Mouse (Mus musculus): ENCODE measurements at regions not wholly inside any gene's neighbourhood (a gene's known extent, or its start where the extent isn't known, plus 50 kb on each side); places are given as distances from the start of the nearest gene placed in this dataset.

DNA sequence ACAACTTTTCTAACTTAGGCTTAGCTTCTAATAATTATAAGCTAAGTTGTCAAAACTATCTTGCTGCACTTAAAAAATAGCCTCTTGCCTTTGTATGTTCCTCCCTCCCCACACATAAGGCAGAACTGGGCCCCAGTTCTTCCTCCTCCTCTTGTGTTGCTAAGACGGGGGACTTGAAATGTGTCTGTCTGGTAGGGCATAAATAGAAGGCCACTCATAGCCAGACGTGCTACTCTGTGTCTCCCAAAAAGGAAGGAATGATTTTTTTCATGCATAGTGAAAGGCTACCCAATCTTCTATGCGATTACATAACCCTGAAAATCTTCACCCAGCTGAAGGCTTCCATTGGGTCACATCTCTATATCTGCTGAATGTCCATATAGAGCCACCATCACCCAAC, 183.5 kb downstream of the Hsfy2 start:
- Histone ChIP-seq H3K9me3 (no peaks in the 10 kb centered on the region), H3K4me3 (replicated peaks) (no peak overlapping the region), H3K4me1 (replicated peaks) (no peaks in the 10 kb centered on the region), H3K27me3 (no peaks in the 10 kb centered on the region), H3K36me3 (no peaks in the 10 kb centered on the region), H3K9ac (replicated peaks) (no peak overlapping the region), H3K27ac (no peak overlapping the region), H3K4me2 (replicated peaks) (no peak overlapping the region)
- 90% methylated on average over 3 of the region's 3 CpGs for WGBS
- ATAC-seq, result no peak

DNA sequence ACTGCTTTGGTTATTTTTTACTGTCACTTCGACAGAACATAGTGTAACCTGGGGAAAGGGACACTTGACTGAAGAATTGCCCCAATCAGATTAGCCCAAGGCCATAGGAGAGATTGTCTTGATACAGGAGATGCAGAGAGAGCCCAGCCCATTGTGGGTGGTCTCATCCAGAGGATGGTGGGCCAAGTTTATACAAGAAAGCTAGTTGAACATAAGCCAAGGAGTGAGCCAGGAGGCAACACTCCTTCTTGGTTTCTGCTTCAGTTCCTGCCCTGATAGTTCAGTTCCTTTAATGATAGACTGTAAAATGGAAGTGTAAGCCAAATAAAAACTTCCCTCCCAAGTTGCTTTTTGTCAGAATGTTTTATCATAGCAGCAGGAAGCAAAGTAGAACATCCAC, 194.4 kb downstream of the Hsfy2 start:
- Histone ChIP-seq H3K4me2 (replicated peaks) (no peak overlapping the region), H3K36me3 (no peaks in the 10 kb centered on the region), H3K4me3 (replicated peaks) (no peak overlapping the region), H3K27ac (no peak overlapping the region), H3K4me1 (replicated peaks) (no peaks in the 10 kb centered on the region), H3K9ac (replicated peaks) (no peak overlapping the region), H3K9me3 (no peaks in the 10 kb centered on the region), H3K27me3 (no peaks in the 10 kb centered on the region)
- no peak for ATAC-seq
- 81% methylated on average over 1 of the region's 1 CpGs for WGBS

DNA sequence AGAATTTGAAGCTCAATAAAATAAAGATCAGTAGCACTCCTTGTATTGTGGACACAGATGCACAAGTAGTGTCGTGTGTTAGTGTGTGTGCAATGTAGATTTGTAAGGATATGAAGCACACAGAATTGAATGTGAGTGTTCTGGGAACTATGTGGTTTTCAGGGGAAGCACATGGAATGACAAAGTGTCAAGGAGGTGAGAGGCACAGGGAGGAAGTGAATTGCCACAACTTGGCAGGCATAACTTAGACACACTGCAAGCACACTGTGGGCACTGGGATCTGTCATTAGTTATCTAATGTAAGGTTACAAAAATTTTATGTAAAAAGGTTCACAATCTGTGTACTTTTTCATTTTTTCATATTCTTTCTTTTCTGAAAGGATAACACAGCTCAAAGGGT, 230.4 kb downstream of the Hsfy2 start:
- no peak for ATAC-seq
- Histone ChIP-seq H3K27me3 (no peaks in the 10 kb centered on the region), H3K4me2 (replicated peaks) (no peak overlapping the region), H3K9me3 (no peaks in the 10 kb centered on the region), H3K4me3 (replicated peaks) (no peak overlapping the region), H3K9ac (replicated peaks) (no peak overlapping the region), H3K27ac (no peak overlapping the region), H3K36me3 (no peaks in the 10 kb centered on the region), H3K4me1 (replicated peaks) (no peaks in the 10 kb centered on the region)
- 88% methylated on average over 1 of the region's 1 CpGs for WGBS

DNA sequence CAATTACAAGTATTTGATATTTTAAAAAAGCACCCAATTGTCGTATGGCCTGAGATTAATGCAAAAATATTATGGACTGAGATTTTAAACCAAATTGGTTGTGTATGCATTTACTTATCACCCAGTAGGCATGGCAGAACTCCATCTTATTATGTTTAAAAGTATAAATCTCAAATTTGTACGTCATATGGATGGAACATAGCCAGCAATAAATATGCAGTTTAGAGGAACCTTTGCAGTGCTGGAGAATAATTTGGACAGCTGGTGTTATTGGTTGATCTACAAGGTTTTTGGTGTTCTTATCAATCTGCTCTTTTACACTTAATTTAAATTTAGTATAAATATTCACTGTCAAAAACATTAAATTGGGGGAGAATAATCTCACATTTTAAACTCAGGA, 233.9 kb downstream of the Hsfy2 start:
- Histone ChIP-seq H3K9me3 (no peaks in the 10 kb centered on the region), H3K4me2 (replicated peaks) (no peak overlapping the region), H3K36me3 (no peaks in the 10 kb centered on the region), H3K4me1 (replicated peaks) (no peaks in the 10 kb centered on the region), H3K27me3 (no peaks in the 10 kb centered on the region), H3K27ac (no peak overlapping the region), H3K9ac (replicated peaks) (no peak overlapping the region), H3K4me3 (replicated peaks) (no peak overlapping the region)
- no peak for ATAC-seq
- WGBS, result 86% methylated on average over 2 of the region's 2 CpGs

DNA sequence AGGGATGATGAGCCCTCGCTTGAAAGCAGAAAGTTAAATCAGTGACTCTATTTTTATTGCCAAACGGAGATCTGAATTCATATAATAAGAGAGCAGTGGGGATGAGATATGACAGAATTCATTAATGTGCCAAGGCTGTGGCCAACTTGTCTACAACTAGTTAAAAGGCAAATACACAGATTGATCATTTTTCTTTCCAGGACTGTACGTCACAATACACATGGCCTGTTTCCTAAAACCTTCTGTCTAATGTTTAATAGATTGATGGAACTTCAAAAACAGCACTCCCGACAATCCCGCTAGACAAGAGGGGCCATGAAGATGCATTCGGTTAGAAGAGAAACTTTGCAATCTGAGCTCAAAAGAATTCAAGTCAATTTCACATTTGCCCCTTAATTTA, 241.4 kb downstream of the Hsfy2 start:
- 93% methylated on average over 6 of the region's 6 CpGs for WGBS
- no peak for ATAC-seq
- H3K27ac ChIP-seq, result no peak overlapping the region

DNA sequence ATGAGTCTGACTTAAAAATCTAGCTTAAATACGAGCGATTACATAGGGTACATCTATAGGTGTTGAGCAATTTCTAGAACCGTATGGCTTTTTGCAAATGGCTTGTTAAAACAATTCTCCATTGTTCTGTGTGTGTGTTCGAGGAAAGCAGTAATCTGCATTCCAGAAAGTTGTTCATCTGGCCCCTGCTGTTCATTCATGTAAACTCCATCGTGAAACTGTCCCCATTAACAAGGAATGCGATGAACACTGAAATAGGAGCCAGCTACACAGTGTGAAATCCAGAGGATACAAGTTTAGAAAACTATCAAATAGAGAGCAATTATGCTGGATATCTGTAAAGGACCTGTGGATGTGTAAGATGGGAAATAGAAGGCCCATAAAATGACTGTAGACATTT, 250.1 kb downstream of the Hsfy2 start:
- no peak overlapping the region for H3K4me2 ChIP-seq (replicated peaks)
- H3K36me3 ChIP-seq, result no peaks in the 10 kb centered on the region
- H3K27ac ChIP-seq, result no peak overlapping the region
- no peak overlapping the region for H3K4me3 ChIP-seq (replicated peaks)
- H3K9ac ChIP-seq (replicated peaks), result no peak overlapping the region
- no peak for ATAC-seq
- WGBS, result 77% methylated on average over 6 of the region's 6 CpGs
- H3K27me3 ChIP-seq, result no peaks in the 10 kb centered on the region
- no peaks in the 10 kb centered on the region for H3K9me3 ChIP-seq
- no peaks in the 10 kb centered on the region for H3K4me1 ChIP-seq (replicated peaks)

More for the DNA sequence above, 241.4 kb downstream of the Hsfy2 start:
- Histone ChIP-seq H3K4me1 (replicated peaks) (no peaks in the 10 kb centered on the region), H3K9me3 (no peaks in the 10 kb centered on the region), H3K36me3 (no peaks in the 10 kb centered on the region), H3K4me2 (replicated peaks) (no peak overlapping the region), H3K27me3 (no peaks in the 10 kb centered on the region), H3K9ac (replicated peaks) (no peak overlapping the region), H3K4me3 (replicated peaks) (no peak overlapping the region)

DNA sequence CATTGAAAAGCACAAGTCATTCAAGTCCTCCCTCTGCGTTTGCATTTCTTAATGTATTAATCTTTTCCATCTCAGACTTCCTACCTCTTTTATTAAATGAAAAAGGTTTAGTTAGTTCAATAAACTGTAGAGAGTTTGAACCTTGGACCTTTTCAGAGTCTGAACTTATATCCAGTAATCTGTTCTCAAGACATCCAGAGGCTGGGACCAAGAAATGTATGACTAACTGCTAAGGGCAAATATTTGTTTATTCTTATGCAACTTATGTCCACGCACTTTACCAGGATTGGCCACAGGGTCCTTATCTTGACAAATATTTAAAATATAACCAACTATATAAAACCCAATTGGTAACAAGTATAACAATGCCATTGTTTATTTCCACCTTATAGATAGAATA, 270.9 kb downstream of the Hsfy2 start:
- WGBS, result 86% methylated on average over 2 of the region's 2 CpGs

DNA sequence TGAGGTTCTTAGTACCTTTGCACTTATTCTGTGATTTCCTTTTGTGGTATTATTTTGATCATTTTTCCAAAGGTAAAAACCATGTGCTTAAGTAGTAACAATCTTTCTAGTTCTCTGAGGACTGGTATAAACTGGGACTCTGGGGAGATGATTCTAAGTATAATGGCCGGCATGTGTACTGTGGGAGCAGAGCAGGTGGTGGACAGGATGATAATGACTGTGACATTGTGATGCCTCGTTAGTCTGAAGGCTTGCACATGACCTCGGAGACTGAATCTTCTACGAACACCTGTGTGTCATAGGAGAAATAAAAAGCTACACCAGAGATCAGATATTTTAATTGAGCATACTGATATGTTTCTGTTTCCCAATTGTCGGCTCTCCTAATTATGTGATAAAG, 276.4 kb downstream of the Hsfy2 start:
- Histone ChIP-seq H3K4me3 (replicated peaks) (no peak overlapping the region), H3K27me3 (no peaks in the 10 kb centered on the region), H3K4me1 (replicated peaks) (no peaks in the 10 kb centered on the region), H3K27ac (no peak overlapping the region), H3K4me2 (replicated peaks) (no peak overlapping the region), H3K9me3 (no peaks in the 10 kb centered on the region), H3K9ac (replicated peaks) (no peak overlapping the region), H3K36me3 (no peaks in the 10 kb centered on the region)
- no peak for ATAC-seq
- WGBS, result 70% methylated on average over 5 of the region's 5 CpGs

More for the DNA sequence above, 270.9 kb downstream of the Hsfy2 start:
- Histone ChIP-seq H3K9me3 (no peaks in the 10 kb centered on the region), H3K27ac (no peak overlapping the region), H3K36me3 (no peaks in the 10 kb centered on the region), H3K9ac (replicated peaks) (no peak overlapping the region), H3K4me3 (replicated peaks) (no peak overlapping the region), H3K27me3 (no peaks in the 10 kb centered on the region), H3K4me2 (replicated peaks) (no peak overlapping the region), H3K4me1 (replicated peaks) (no peaks in the 10 kb centered on the region)
- no peak for ATAC-seq

DNA sequence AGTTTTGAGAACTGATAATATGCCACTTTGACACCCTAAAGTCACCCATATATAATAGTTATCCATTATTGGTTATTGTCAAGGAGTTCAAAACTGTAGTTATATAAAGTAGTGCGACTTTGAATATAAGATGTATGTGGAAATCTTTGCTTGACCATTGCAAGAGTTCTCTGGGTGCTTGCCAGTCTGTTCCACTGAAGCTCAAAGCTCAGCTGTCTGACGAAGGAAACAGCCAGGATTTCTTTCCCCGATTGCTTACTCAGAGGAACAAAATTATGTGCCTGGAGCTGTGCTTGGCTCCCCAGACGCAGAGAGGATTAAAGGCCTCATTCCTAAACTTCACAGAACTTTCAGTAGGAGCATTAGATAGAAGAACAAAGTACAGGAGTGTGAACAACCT, 290.6 kb downstream of the Hsfy2 start:
- WGBS, result 79% methylated on average over 4 of the region's 4 CpGs
- Histone ChIP-seq H3K4me2 (replicated peaks) (no peak overlapping the region), H3K9ac (replicated peaks) (no peak overlapping the region), H3K4me1 (replicated peaks) (no peaks in the 10 kb centered on the region), H3K36me3 (no peaks in the 10 kb centered on the region), H3K27ac (no peak overlapping the region), H3K9me3 (no peaks in the 10 kb centered on the region), H3K4me3 (replicated peaks) (no peak overlapping the region), H3K27me3 (no peaks in the 10 kb centered on the region)
- ATAC-seq, result no peak

DNA sequence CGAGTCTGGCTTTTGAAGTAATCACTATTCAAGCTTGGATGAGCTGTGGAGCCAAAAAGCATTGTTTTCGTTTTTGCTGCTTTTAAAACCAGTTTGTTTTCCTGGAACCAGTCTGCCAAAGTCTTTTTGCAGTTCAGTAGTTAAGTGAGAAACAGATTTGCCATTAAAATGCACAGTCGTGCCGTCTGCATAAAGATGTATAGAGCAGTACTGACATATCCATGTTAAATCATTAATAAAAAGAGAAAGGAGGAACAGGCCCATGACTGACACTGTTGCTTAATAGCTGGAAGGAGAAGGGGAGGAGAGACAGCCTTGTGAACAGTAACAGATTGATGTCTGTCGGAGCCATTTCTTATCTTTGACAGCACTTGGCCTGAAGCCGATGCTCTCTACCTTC, 292.3 kb downstream of the Hsfy2 start:
- Histone ChIP-seq H3K27me3 (no peaks in the 10 kb centered on the region), H3K4me2 (replicated peaks) (no peak overlapping the region), H3K9ac (replicated peaks) (no peak overlapping the region), H3K4me3 (replicated peaks) (no peak overlapping the region), H3K27ac (no peak overlapping the region), H3K9me3 (no peaks in the 10 kb centered on the region), H3K36me3 (no peaks in the 10 kb centered on the region), H3K4me1 (replicated peaks) (no peaks in the 10 kb centered on the region)
- no peak for ATAC-seq
- WGBS, result 67% methylated on average over 6 of the region's 6 CpGs

DNA sequence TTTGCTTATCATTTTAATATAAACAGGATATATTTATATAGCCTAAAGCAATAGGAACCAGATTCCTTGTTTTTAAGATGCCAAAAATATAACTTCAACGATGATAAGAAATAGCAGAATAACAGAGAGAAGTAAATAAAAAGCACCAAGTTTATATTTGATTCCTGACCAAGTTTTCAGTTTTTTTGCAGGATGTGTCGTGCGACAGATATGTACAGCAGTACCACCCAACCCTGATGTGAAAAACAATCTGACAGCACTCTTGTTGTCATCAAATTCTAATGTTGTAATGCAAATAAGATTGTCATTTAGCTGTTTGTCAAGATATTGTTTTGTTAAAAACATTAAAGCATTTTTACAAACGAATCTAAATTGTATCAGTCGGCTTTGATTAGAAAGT, 309.9 kb downstream of the Hsfy2 start:
- no peaks in the 10 kb centered on the region for H3K4me1 ChIP-seq (replicated peaks)
- WGBS, result 89% methylated on average over 5 of the region's 5 CpGs
- ATAC-seq, result no peak
- H3K9me3 ChIP-seq, result no peaks in the 10 kb centered on the region
- no peaks in the 10 kb centered on the region for H3K27me3 ChIP-seq
- no peak overlapping the region for H3K9ac ChIP-seq (replicated peaks)
- H3K27ac ChIP-seq, result no peak overlapping the region
- no peak overlapping the region for H3K4me3 ChIP-seq (replicated peaks)
- H3K36me3 ChIP-seq, result no peaks in the 10 kb centered on the region
- no peak overlapping the region for H3K4me2 ChIP-seq (replicated peaks)

DNA sequence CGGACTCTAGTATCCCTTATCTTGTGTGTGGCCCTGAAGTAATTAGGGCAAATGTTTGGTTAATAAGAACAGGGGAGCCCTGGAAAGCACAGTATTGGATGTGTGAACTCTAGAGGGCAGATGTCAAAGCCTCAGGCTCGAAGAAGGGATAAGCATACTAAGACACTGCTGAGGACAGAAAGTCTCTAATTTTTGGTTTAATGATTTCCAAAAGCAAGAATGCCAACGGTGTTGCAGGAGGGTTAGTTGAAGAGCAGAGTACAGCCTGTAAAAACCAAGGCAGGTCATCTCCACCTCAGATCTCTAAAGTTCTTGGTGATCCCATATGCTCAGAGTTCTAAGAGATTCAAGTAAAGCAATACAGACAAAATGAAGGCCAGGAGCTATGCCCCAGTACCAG, 328.6 kb downstream of the Hsfy2 start:
- H3K4me2 ChIP-seq (replicated peaks), result no peak overlapping the region
- H3K4me1 ChIP-seq (replicated peaks), result no peaks in the 10 kb centered on the region
- H3K27ac ChIP-seq, result no peak overlapping the region
- ATAC-seq, result no peak
- H3K36me3 ChIP-seq, result no peaks in the 10 kb centered on the region
- H3K9ac ChIP-seq (replicated peaks), result no peak overlapping the region
- no peaks in the 10 kb centered on the region for H3K27me3 ChIP-seq
- no peaks in the 10 kb centered on the region for H3K9me3 ChIP-seq
- 84% methylated on average over 3 of the region's 3 CpGs for whole genome bisulfite sequencing
- H3K4me3 ChIP-seq (replicated peaks), result no peak overlapping the region

DNA sequence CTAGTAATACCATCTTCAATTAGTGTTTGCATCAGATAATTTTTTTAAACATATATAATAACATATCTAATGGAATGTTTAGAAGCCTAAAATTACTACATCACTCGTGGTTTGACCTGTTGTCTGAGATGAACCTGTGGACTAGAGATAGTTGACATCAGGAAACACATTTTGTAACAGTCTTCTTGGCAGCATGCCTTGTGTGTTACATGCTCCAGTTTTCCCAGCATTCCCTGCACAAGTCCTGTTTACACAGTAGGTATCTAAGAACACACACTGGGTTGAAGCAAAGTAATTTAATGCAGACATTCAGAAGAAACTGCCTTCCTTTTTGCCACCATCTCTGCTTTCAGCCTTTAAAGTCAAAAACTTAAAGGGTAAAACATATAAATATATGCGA, 342.8 kb downstream of the Hsfy2 start:
- Histone ChIP-seq H3K4me2 (replicated peaks) (no peak overlapping the region), H3K4me3 (replicated peaks) (no peak overlapping the region), H3K4me1 (replicated peaks) (no peaks in the 10 kb centered on the region), H3K9ac (replicated peaks) (no peak overlapping the region), H3K9me3 (no peaks in the 10 kb centered on the region), H3K27ac (no peak overlapping the region), H3K36me3 (no peaks in the 10 kb centered on the region), H3K27me3 (no peaks in the 10 kb centered on the region)
- no peak for ATAC-seq
- WGBS, result 76% methylated on average over 2 of the region's 2 CpGs

Measured in midbrain, embryonic 13.5 days (tissue).